Comparison of ENCODE assay signal across 9 mouse cellular contexts in genomic region chr16:45892928-45893327, GRCm38 (mm10).
DNase-seq lines count a peak whose midpoint lies in the region; ATAC-seq and TF ChIP-seq lines count a peak whose summit lies in the region.
"Had no signal": no experiment of that assay in that cellular context is flagged by ENCODE, and none has a peak within 500 bp of the region (broad histone marks: within the 10 kb centered on the region; RNA-seq: fewer than 3 reads in every experiment).

No protein-coding gene starts in this region.

- 0 out of 2 replicates have a peak, but pooled peaks have one; percentile 1 for TF ChIP-seq CTCF in kidney, adult 2 months (conservative IDR thresholded peaks at IDR 0.05; ENCODE audit: insufficient read depth, insufficient read length, low read depth, low read length)

- no peaks in the 10 kb centered on the region for H3K9me3 ChIP-seq in embryonic facial prominence, embryonic 12.5 days
- no peaks in the 10 kb centered on the region for H3K9me3 ChIP-seq in lung, embryonic 16.5 days (ENCODE audit: control insufficient read depth, low read length)

- peak overlapping the region; percentile 83 for H3K27ac ChIP-seq in embryonic facial prominence, embryonic 12.5 days
- peak overlapping the region; percentile 96 for H3K27ac ChIP-seq in kidney, adult 2 months (ENCODE audit: insufficient read depth, low read depth, low read length)
- peak overlapping the region; percentile 25; the same call in 1 of the 2 replicates for H3K27ac ChIP-seq in lung, embryonic 16.5 days (ENCODE audit: low read length)

- ATAC-seq in embryonic facial prominence, embryonic 12.5 days (ENCODE audit: insufficient number of reproducible peaks, insufficient read depth, low FRiP score, low TSS enrichment), result peak; percentile 74
- ATAC-seq in lung, embryonic 16.5 days (ENCODE audit: low read depth), result peak; percentile 50
- ATAC-seq in activated CD4-positive, CD25-positive, alpha-beta regulatory T cell, adult 4 months, result no peak
- ATAC-seq: forebrain, embryonic 14.5 days had no signal

- no peak for TF ChIP-seq POLR2A in kidney, adult 2 months (IDR thresholded peaks at IDR 0.05; ENCODE audit: low read depth, low read length)

- DNase-seq in adrenal gland, adult (ENCODE audit: inconsistent age in 2 of 2, low spot score in 1 of 2), result peak; percentile 23 to 73
- no peak for DNase-seq in adrenal gland, adult 8-10 months
- peak; percentile 82 for DNase-seq in kidney, adult 2 months
- DNase-seq in ovary, adult 18-20 months (ENCODE audit: low spot score), result no peak
- no peak for DNase-seq in frontal cortex, postnatal 10 days (ENCODE audit: low spot score in 2 of 2)

- no peaks in the 10 kb centered on the region for H3K36me3 ChIP-seq in embryonic facial prominence, embryonic 12.5 days
- no peaks in the 10 kb centered on the region for H3K36me3 ChIP-seq in kidney, adult 2 months (ENCODE audit: control insufficient read depth, insufficient read depth, low read length)
- H3K36me3 ChIP-seq in lung, embryonic 16.5 days (ENCODE audit: control insufficient read depth, insufficient read depth, low read length), result no peaks in the 10 kb centered on the region

- H3K27me3 ChIP-seq in embryonic facial prominence, embryonic 12.5 days, result no peaks in the 10 kb centered on the region
- no peaks in the 10 kb centered on the region for H3K27me3 ChIP-seq in kidney, adult 2 months (replicated peaks; ENCODE audit: control insufficient read depth, insufficient read depth, low read length)
- no peaks in the 10 kb centered on the region for H3K27me3 ChIP-seq in lung, embryonic 16.5 days (ENCODE audit: control insufficient read depth, insufficient read depth, low read depth, low read length)

- H3K4me3 ChIP-seq in embryonic facial prominence, embryonic 12.5 days, result no peak overlapping the region
- H3K4me3 ChIP-seq in kidney, adult 2 months (ENCODE audit: insufficient read depth, low read depth, low read length), result no peak overlapping the region
- no peak overlapping the region for H3K4me3 ChIP-seq in lung, embryonic 16.5 days (ENCODE audit: low read length)

- no peak overlapping the region for H3K4me2 ChIP-seq in embryonic facial prominence, embryonic 12.5 days (replicated peaks)
- H3K4me2 ChIP-seq in lung, embryonic 16.5 days (ENCODE audit: low read depth, low read length), result no peak overlapping the region

- peaks cover 26% of the 10 kb centered on the region for H3K4me1 ChIP-seq in embryonic facial prominence, embryonic 12.5 days
- H3K4me1 ChIP-seq in kidney, adult 2 months (ENCODE audit: control insufficient read depth, insufficient read depth, low read length), result peaks cover 46% of the 10 kb centered on the region
- peaks cover 11% of the 10 kb centered on the region for H3K4me1 ChIP-seq in lung, embryonic 16.5 days (replicated peaks; ENCODE audit: control insufficient read depth, insufficient read depth, low read length)

- 12% methylated on average over 1 of the region's 1 CpGs for WGBS in embryonic facial prominence, embryonic 12.5 days
- WGBS in kidney, adult 2 months, result 5% methylated on average over 1 of the region's 1 CpGs
- 21% methylated on average over 1 of the region's 1 CpGs for WGBS in lung, embryonic 16.5 days

- no peak overlapping the region for H3K9ac ChIP-seq in embryonic facial prominence, embryonic 12.5 days
- no peak overlapping the region for H3K9ac ChIP-seq in lung, embryonic 16.5 days (ENCODE audit: low read length)

Comparison
In these comparisons a context has a peak if more than half of its experiments do, and no peak if none do; other contexts are left out.
1. DNase-seq: peak in adrenal gland, adult (2 of 2) and kidney, adult 2 months (single experiment); none in adrenal gland, adult 8-10 months (single experiment), ovary, adult 18-20 months (single experiment) and frontal cortex, postnatal 10 days (0 of 2).
2. H3K27ac ChIP-seq: peak in every context shown above with its lines; median percentile 96 in kidney, adult 2 months; 83 in embryonic facial prominence, embryonic 12.5 days; 25 in lung, embryonic 16.5 days.